Mouse (Mus musculus): ENCODE data around the gene Tap2. TPM values are rescaled to one million over a fixed set of nuclear protein-coding genes. Genes with fewer than 3 reads are reported as not detected.

Gene Tap2
- polyA plus RNA-seq, 1 experiment: 56.6 TPM

DNA sequence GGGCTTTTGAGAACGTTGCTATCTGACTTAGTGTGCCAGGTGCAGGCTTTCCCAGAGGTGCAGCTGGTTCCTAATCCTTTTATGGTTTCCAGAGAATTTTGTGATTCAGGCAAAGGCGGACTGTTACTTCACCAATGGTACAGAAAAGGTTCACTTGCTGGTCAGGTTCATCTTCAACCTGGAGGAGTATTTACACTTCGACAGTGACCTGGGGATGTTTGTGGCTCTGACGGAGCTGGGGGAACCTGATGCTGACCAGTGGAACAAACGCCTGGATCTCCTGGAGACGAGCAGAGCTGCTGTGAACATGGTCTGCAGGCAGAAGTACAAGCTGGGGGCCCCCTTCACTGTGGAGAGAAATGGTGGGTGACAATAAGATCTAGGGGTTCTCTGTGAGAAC, 37.6 kb downstream of the Tap2 start:
- no peak overlapping the region for H3K4me3 ChIP-seq (ENCODE audit: insufficient read depth, low read length)
- TF ChIP-seq POLR2A (IDR thresholded peaks at IDR 0.05; ENCODE audit: borderline replicate concordance, low read depth, low read length) (no peak), CTCF (IDR thresholded peaks at IDR 0.05; ENCODE audit: low read depth, low read length) (no peak)
- no peak overlapping the region for H3K27ac ChIP-seq (ENCODE audit: insufficient read depth, low read depth, low read length)
- peaks cover 11% of the 10 kb centered on the region for H3K4me1 ChIP-seq (ENCODE audit: control insufficient read depth, insufficient read depth, low read length)

DNA sequence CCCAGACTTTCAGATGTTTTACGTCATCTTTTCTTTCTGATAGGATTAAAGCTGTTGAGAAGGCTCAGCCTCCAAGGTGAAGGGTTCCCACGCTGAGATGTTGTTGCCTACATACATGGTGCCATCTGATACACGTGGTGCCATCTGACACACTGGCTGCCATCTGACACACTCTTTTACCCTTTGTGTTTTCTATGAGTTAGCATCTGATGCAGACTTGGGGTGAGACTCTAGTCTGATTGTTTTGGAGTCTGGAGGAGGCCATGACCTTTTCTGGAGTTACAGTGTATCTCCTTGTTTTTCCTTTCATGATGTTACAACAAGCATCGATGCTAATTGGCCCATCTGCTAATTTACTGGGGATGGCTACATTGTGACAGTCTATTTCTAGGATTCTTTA, 41.3 kb downstream of the Tap2 start:
- Histone ChIP-seq H3K4me3 (ENCODE audit: insufficient read depth, low read length) (no peak overlapping the region), H3K27ac (ENCODE audit: insufficient read depth, low read depth, low read length) (no peak overlapping the region), H3K4me1 (ENCODE audit: control insufficient read depth, insufficient read depth, low read length) (peaks cover 8% of the 10 kb centered on the region)
- TF ChIP-seq CTCF (IDR thresholded peaks at IDR 0.05; ENCODE audit: low read depth, low read length) (no peak), POLR2A (IDR thresholded peaks at IDR 0.05; ENCODE audit: borderline replicate concordance, low read depth, low read length) (no peak)

DNA sequence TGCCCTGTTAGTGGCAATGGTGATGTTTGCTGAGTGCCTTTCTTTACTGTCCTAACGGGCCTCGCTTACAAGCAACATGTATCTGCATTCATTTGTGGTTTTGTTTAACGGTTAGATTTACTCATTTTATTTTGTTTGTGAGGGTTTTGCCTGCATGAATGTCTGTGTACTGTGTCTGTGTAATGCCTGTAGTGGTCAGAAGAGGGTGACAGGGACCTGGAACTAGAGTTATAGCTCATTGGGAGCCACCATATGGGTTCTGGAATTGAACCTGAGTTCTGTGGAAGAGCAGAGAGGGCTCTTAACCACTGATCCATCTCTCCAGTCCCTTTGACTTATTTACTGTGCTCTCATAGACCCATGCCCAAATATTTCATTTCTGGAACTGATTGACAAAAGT, 43.7 kb downstream of the Tap2 start:
- Histone ChIP-seq H3K27ac (ENCODE audit: insufficient read depth, low read depth, low read length) (no peak overlapping the region), H3K4me3 (ENCODE audit: insufficient read depth, low read length) (no peak overlapping the region), H3K4me1 (ENCODE audit: control insufficient read depth, insufficient read depth, low read length) (peaks cover 4% of the 10 kb centered on the region)
- TF ChIP-seq POLR2A (IDR thresholded peaks at IDR 0.05; ENCODE audit: borderline replicate concordance, low read depth, low read length) (no peak), CTCF (IDR thresholded peaks at IDR 0.05; ENCODE audit: low read depth, low read length) (no peak)

DNA sequence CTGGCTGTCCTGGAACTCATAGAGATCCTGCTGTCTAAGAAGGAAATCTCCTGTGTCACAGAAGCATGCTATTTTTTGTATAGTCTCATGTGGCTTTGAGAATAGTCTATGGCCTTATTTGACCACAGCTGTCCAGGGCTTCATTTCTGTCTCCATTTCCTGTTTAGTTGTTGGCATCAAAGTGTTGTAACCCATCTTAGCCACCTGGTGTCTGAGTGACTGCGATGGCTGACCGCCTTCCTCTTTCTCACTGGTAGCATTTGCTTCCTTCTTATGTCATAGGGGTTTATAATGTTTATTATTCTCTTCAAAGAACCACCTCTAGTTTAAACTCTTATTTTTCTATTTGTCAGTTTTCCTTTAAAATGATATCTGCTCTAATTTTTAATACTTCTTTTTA, 45.4 kb downstream of the Tap2 start:
- no peak for TF ChIP-seq POLR2A (IDR thresholded peaks at IDR 0.05; ENCODE audit: borderline replicate concordance, low read depth, low read length)
- TF ChIP-seq CTCF (IDR thresholded peaks at IDR 0.05; ENCODE audit: low read depth, low read length): no peak
- H3K4me1 ChIP-seq (ENCODE audit: control insufficient read depth, insufficient read depth, low read length): peaks cover 4% of the 10 kb centered on the region
- no peak overlapping the region for H3K4me3 ChIP-seq (ENCODE audit: insufficient read depth, low read length)
- H3K27ac ChIP-seq (ENCODE audit: insufficient read depth, low read depth, low read length): no peak overlapping the region

DNA sequence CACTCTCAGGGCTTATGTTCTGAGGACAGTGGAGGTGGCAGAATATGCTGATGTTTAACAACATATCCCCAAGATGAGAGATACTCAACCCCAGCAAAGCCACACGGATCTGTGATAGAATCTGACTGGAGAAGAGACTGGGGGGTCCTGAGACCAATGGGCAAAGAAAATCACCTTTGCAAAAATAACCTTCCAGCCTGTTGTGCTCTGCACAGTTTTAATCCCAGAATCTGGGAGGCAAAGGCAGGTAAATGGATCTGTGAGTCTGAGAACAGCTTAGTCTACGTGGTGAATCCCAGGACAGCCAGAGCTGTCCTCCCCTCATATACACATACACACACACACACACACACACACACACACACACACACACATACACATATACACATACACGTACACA, 46.0 kb downstream of the Tap2 start:
- TF ChIP-seq CTCF (IDR thresholded peaks at IDR 0.05; ENCODE audit: low read depth, low read length): no peak
- TF ChIP-seq POLR2A (IDR thresholded peaks at IDR 0.05; ENCODE audit: borderline replicate concordance, low read depth, low read length): no peak
- Histone ChIP-seq H3K27ac (ENCODE audit: insufficient read depth, low read depth, low read length) (no peak overlapping the region), H3K4me3 (ENCODE audit: insufficient read depth, low read length) (no peak overlapping the region)

DNA sequence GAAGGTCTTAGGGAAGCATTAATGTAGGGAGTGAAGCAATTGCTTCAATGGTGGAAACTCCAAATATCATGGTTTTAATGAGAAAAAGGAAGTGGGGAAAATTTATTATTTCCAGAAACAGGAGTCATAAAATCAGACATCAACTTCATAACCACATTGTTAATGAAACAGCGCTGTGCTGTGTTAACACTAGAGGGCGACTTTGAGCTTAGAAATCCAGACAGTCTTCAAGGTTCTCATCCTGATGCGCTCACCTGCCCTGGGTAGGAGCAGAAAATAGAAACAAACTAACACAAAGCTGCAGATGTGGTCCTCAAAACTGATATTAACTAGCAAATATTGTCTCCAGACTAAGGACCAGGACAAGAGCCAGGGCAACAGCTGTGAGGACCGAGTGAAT, 46.6 kb downstream of the Tap2 start:
- H3K27ac ChIP-seq (ENCODE audit: insufficient read depth, low read depth, low read length): no peak overlapping the region

More for the DNA sequence above, 46.0 kb downstream of the Tap2 start:
- H3K4me1 ChIP-seq (ENCODE audit: control insufficient read depth, insufficient read depth, low read length): peaks cover 4% of the 10 kb centered on the region

DNA sequence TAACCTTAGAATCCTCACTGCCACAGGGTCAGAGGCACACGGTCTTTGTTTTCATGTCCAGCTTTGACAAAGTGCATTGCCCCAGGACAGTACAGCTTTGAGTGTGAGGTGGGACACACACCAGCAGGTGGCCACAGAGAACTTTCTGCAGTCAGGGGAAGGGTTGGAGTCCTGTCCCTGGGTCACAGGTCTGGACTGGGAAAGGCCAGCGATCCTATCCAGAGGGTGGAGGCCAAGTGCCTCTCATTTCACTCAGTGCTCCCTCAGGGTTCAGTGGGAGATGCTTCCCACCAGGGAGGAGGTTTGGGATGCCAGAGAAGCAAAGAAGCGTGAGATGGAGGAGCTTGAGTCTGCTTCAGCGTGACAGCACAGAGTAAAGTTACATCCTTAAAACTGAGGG, 48.3 kb downstream of the Tap2 start:
- Histone ChIP-seq H3K27ac (ENCODE audit: insufficient read depth, low read depth, low read length) (no peak overlapping the region), H3K4me3 (ENCODE audit: insufficient read depth, low read length) (no peak overlapping the region), H3K4me1 (ENCODE audit: control insufficient read depth, insufficient read depth, low read length) (peaks cover 4% of the 10 kb centered on the region)
- TF ChIP-seq POLR2A (IDR thresholded peaks at IDR 0.05; ENCODE audit: borderline replicate concordance, low read depth, low read length): no peak
- TF ChIP-seq CTCF (IDR thresholded peaks at IDR 0.05; ENCODE audit: low read depth, low read length): no peak

More for the DNA sequence above, 46.6 kb downstream of the Tap2 start:
- TF ChIP-seq POLR2A (IDR thresholded peaks at IDR 0.05; ENCODE audit: borderline replicate concordance, low read depth, low read length) (no peak), CTCF (IDR thresholded peaks at IDR 0.05; ENCODE audit: low read depth, low read length) (no peak)
- H3K4me3 ChIP-seq (ENCODE audit: insufficient read depth, low read length): no peak overlapping the region
- peaks cover 4% of the 10 kb centered on the region for H3K4me1 ChIP-seq (ENCODE audit: control insufficient read depth, insufficient read depth, low read length)

DNA sequence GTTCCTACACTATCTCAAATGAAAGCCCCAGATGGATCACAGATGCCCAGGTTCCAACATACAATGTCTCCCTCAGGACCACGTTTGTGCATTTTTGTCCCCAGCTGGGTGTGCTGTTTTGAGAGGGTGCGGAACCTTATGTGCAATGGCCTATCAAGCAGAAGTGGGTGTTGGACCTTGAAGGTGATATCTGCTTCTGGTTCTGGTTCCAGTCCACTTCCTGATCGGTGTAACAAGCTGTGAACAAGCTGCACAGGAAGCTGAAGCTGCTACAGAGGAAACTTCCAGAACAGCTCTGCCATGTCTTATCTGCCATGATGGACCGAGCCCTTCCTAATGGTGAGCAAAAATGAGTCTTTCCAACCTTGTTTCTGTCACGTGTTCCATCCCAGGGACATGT, 53.2 kb downstream of the Tap2 start:
- peaks cover 4% of the 10 kb centered on the region; the same call in 1 of the 2 replicates for H3K4me1 ChIP-seq (ENCODE audit: control insufficient read depth, insufficient read depth, low read length)
- H3K27ac ChIP-seq (ENCODE audit: insufficient read depth, low read depth, low read length): no peak overlapping the region
- no peak for TF ChIP-seq CTCF (IDR thresholded peaks at IDR 0.05; ENCODE audit: low read depth, low read length)
- H3K4me3 ChIP-seq (ENCODE audit: insufficient read depth, low read length): no peak overlapping the region

DNA sequence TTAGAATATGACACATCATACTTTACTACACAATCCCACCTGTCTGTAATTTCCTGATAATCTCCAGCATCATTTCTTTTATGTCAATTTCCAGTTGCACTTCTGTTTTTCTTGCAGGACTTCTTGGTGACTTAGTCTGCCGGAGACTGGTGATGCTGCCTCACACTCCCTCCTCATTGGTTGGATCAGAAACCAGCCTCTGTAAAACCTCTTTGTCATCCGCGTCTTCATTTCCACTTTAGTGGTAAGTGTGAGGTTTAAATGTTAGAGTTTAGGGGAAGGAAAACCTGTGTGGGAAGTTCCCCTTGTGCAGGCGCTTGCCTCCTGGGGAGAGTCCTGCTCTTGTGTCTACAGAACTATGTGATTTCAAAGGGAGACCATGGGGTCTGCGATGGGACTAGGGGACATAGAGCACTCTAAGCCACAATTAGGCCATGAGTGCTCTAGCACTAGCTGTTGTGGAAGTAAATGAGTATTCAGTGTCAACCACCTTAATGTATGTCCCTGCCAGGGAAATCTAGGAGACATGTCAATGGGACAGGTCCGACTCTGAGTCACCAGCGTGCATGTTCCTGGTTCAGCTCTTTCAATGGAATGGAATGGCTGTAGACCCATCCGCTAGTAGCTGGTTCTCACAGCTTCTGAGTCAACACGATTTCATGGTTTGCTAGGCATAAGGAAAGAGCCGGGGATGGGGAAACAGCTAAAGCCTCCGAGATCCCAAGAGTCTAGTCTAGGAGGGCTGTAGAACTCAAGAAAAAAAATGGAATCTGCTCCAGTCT, 54.5 kb downstream of the Tap2 start, which contains the start of gene H2-Ab1:
H2-Ab1 (plus strand) TSS at position 96 of the 782 bp plus-strand sequence.
- H3K27ac ChIP-seq (ENCODE audit: insufficient read depth, low read depth, low read length): no peak within 1 kb of the TSS
- no peak for TF ChIP-seq CTCF (IDR thresholded peaks at IDR 0.05; ENCODE audit: low read depth, low read length)
- no peak for TF ChIP-seq POLR2A (IDR thresholded peaks at IDR 0.05; ENCODE audit: borderline replicate concordance, low read depth, low read length)
- peaks cover 13% of the 10 kb centered on the region; the same call in 1 of the 2 replicates for H3K4me1 ChIP-seq (ENCODE audit: control insufficient read depth, insufficient read depth, low read length)
- H3K4me3 ChIP-seq (ENCODE audit: insufficient read depth, low read length): no peak within 1 kb of the TSS

DNA sequence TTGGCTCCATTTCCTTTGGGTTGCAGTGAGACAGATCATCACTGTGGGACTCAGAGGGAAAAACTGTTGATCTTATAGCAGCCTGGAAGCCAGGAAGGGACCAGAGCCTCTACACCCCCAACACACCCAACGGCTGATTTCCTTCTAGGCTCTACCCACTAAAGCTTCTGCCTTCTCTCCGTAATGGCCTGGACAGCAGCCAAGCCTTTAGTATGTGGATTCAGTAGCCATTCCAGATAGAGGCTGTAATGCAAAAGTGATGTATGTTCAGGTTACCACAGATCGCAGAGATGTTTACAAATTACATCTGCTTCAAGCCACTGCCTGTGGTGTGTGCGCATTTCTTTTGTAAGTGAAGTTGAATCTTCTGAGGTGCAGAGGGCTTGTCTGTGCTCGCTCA, 57.2 kb downstream of the Tap2 start:
- Histone ChIP-seq H3K4me3 (ENCODE audit: insufficient read depth, low read length) (no peak overlapping the region), H3K4me1 (ENCODE audit: control insufficient read depth, insufficient read depth, low read length) (peaks cover 16% of the 10 kb centered on the region; the same call in 1 of the 2 replicates), H3K27ac (ENCODE audit: insufficient read depth, low read depth, low read length) (no peak overlapping the region)
- TF ChIP-seq CTCF (IDR thresholded peaks at IDR 0.05; ENCODE audit: low read depth, low read length): no peak
- no peak for TF ChIP-seq POLR2A (IDR thresholded peaks at IDR 0.05; ENCODE audit: borderline replicate concordance, low read depth, low read length)

Data from bone marrow macrophage, adult 2 months (primary cell).